Mouse (Mus musculus): ENCODE results near the gene Sptssb.

Gene Sptssb

DNA sequence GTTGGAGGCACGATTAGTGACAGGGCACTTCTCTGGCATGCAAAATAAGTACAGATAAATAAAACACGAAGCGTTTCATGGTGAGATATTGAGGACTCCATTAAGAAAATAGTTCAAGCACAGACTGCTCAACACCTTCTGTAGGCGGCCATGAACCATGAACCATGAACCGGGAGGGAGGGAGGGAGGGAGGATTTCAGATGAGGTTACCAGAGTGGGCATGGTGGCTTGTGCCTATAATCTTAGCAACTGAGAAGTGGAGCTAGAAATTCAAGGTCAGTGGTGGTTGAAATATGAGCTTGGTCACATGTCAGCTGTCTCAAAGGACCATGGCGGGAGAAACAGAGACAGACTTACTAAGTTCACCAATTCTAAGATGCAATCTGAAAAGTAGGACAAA is 20.3 kb downstream of the Sptssb start:
- no peak for DNase-seq (ENCODE audit: low read depth in 2 of 2, low spot score in 2 of 2)

DNA sequence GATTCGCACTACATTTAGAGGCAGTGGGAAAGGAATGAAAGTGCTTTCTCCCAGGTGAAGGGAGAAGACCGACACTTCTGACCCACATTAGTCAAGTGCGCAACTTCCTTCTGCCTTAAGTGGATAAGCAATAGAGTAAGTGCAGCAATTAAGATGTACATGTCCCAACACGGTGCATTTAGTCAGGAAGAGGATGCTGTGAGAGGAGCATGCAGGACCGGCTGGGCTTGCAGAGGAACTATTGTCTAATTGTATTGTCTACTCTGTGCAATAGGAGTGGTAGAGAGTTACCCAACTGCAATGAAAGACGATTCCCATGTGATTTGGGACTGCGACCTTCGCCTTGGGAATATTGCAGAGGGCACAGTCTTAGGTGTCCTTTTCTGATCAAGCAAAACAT is 30.2 kb downstream of the Sptssb start:
- no peak for DNase-seq (ENCODE audit: low read depth in 2 of 2, low spot score in 2 of 2)

DNA sequence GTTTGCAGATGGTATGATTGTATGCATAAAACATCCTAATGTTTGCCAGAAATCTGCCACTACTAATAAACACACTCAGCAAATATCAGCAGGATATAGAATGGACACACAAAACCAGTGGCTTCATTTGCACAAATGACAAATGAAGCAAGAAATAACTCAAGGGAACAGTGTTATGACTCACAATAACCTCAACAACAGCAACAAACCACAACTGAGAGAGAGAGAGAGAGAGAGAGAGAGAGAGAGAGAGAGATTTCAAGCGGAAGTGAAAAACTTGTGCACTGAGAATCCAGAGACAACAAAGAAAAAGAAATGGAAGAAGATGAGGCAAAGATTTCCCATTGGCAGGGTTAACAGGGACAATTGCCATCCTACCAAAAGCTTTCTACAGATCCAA is 35.2 kb downstream of the Sptssb start:
- DNase-seq (ENCODE audit: low read depth in 2 of 2, low spot score in 2 of 2) = no peak

DNA sequence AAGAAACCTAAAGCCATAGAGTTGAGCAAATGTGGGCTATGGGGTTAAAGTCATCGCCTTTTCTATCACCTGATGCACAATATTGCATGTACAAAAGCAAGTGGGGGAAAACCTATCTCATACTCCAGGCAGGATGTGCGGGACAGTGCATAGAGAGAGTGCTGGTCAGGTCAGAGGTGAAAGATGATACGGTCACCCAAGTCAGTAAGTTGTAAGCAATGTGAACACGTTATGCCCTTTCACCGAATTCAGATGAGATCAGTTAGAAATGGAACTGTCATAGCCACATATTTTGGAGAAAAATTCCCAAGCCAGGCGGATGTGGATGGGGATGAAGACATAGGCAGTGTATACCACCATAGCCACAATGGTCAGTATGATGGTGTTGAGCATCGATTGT is 39.1 kb downstream of the Sptssb start:
- no peak for DNase-seq (ENCODE audit: low read depth in 2 of 2, low spot score in 2 of 2)

DNA sequence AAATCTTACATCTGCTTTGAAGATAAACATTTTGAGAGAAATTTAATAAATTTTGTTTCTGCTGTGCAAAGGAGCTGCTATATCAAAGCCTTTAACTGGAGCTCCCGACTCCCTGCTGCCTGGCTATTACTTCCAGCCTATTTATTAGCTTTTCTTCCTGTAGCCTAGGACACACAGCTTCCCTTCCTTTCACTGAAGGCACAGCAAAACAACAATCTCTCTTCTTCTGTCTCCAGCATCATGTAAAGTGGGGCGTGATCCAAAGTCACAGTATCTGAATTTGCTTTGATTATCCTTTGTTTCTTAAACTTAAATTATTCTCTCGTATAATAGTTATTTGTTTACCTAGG is 39.9 kb downstream of the Sptssb start:
- no peak for DNase-seq (ENCODE audit: low read depth in 2 of 2, low spot score in 2 of 2)

DNA sequence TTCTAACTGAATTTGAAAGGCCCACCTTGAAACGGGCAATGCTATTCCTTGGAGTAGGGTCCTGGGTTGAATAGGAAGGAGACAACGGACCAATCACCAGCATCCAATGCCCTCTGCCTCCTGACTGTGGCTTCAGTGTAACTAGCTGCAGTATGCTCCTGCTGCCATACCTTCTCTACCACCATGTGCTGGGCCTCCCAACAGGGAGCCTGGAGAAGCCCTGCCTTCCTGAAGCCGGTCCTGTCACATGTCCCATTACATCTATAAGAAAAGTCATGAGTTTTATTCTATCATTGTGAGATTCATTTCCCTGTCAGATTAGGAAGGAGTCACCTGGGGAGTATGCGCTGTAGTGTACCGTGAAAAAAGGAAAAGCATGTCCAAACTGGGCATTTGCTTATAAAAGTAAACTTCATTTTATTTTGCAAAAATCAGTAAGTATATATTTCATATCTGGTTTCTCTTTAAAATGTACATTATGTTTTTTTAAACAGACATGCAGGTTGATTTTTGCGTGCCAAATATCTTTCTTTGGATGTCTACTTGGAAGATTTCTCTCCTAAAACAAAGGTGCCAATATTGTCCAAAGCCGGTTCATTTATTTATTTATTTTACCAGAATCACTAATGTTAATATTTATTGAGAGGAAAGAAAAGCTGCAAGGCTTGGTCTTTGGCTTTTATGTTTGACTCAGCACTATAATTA is 40.4 kb downstream of the Sptssb start:
- no peak for DNase-seq (ENCODE audit: low read depth in 2 of 2, low spot score in 2 of 2)

DNA sequence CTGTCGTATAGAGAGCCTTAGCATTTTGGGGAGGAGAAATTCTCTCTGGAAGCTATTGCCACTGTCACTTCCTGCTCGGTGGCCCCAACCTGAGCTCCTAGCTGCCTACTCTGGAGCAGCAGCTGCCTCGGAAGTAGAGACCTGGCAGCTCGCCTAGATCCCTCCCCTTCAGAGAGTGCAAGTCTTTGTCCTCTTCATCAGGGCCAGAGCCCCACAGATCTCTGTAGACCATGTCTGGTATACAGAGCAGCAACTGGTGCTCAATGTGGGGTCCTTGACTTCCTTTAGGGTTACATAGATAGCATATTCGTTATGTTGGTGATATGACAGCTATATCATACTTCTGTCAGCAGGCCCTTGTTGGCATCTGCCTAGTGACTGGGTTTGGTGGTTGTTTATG is 41.3 kb downstream of the Sptssb start:
- DNase-seq (ENCODE audit: low read depth in 2 of 2, low spot score in 2 of 2) = no peak

DNA sequence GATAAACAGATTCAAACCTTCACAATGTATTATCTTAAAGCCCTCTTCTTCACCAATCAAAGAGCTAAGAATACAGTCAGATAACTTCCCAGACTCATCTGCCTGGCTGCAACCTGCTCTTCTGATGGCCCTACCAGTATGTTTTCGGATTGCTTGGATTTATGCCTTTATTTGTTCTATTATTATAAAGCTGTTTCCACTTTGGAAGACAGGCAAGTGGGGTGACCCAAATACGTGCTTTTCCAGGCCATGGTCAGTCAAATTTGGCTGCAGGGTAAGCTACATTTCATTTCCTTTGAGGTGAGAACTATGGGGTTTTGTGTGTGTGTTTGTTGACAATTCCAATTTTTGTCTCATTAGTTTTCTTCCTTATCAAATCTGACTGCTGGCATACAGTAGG is 43.2 kb downstream of the Sptssb start:
- DNase-seq (ENCODE audit: low read depth in 2 of 2, low spot score in 2 of 2) = no peak

DNA sequence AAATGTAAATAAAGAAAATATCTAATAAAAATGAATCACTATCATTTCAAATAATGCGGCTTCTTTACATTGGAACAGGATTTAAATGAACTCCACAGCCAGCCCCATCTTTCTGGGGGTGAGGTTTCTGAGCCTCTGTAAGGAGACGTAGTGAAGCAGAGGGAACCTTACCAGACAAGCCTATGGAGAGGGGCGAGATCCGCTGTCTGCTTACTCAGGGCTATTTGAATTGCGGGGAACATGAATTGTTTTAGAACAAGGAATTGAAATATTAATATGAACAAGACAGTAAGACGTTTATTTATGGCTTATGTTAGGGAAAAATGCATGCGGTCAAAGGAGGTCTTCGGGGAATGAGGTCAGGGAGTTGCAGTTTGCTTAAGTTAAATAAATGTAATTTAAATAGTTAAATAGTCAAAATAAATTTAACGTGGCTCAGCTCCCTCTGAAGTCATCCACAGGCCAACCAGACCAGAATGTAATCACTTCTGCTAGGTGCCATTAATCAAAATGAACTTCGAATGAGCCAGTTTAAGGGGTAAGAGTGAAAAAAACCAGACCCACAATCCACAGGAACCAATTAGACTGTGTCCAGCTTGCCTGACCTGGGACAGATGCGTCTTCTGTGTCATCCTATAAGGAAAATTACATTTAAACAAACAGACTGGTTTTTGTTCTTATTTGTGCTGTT is 46.6 kb downstream of the Sptssb start:
- DNase-seq (ENCODE audit: low read depth in 2 of 2, low spot score in 2 of 2) = no peak

DNA sequence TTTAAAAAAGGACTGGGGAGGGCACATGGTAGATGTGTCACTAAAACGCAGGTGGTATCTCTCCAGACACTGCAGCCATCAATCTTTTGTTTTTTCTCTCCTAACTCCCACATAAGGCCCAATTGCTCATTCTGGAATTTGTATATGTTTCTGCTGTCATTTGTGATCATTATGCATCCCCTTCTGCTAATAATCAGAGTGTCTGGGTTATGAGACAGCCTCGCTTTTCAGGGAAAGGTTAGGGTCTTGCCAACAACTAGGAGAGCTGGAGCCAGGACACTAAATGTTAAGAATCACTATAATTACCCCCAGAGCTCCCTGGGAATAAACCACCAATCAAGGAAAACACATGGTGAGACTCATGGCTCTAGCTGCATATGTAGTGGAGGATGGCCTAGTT is 47.3 kb downstream of the Sptssb start:
- no peak for DNase-seq (ENCODE audit: low read depth in 2 of 2, low spot score in 2 of 2)

DNA sequence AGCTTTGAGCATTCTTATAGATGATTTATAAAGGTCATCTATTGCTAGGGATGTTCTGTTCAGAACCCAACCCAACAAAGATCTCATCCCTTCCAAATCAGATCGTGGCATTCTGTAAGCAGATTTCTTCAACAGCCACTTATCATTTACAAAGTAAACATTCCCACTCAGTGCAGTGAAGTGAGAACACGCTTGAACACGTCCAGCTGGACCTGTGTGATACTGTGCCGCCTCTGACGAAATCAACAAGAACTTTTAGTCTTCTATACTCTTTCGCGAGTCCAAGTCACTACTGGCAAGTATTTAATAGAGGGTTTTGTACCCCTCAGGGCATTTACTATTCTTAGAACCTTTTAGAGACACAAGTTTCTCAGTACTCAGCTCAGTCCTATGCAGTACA is 51.3 kb downstream of the Sptssb start:
- DNase-seq (ENCODE audit: low read depth in 2 of 2, low spot score in 2 of 2) = no peak

DNA sequence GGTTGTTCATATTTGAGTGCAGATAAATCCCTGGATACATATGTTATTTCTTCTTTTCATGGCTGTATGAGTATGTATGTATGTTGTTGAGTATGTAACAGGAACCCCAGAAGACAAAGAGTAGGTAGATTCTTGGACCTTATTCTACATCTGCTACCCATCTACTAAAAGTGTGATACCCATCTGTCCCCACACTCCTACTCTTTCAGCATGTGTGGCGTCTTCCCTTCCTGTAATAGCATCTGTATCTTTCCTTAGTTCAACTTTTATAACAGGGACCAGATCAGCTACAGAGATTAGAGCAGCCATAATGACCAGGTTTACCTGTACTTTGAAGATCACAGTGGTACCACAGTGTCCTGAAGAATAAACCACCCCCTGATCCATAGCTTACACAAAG is 56.6 kb downstream of the Sptssb start:
- DNase-seq (ENCODE audit: low read depth in 2 of 2, low spot score in 2 of 2) = no peak

DNA sequence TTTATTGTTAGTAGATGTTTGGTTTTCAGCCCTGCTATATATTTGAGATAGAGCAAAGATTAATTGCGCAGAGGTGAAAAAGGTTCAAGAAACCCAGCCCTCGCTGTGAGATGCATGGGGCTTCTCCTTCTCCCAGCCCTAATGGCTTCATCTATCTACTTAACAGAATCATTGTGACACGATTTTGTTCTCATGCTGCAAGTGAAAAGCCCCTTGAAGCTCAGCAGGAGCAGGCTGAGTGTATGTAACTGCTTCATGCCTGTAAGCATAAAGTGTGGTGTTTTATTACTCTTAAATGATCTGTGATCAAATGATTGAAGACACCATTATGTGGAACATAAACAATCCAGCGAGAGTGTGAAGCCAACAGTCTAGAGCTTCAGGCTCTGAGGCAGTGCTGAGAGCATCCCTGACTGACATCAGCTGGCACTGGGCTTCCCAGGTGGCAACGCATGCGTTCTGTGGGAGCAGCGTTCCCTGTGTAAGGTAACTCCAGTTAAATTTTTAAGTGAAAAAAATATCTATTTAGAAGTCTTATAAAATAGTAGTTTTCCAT is 58.8 kb downstream of the Sptssb start:
- DNase-seq (ENCODE audit: low read depth in 2 of 2, low spot score in 2 of 2) = no peak

DNA sequence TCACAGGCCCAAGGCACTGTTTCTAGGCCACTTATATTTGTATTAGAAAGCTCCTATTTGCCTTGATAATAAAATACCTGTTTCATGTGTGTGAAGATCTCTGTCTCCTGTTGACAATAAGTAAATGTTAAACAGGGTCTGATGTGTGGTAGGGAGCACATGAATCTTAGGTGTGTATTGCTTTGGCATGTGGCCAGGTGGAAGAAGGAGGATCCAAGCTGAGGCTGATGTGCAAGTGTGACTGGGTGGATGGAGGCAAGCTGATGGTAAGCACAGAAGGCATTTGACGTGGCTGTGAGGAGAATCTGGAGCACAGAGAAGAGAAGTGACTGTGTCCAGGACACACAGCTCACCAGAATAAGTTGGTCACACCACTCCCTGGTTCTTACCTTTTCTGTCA is 60.6 kb downstream of the Sptssb start:
- no peak for DNase-seq (ENCODE audit: low read depth in 2 of 2, low spot score in 2 of 2)

DNA sequence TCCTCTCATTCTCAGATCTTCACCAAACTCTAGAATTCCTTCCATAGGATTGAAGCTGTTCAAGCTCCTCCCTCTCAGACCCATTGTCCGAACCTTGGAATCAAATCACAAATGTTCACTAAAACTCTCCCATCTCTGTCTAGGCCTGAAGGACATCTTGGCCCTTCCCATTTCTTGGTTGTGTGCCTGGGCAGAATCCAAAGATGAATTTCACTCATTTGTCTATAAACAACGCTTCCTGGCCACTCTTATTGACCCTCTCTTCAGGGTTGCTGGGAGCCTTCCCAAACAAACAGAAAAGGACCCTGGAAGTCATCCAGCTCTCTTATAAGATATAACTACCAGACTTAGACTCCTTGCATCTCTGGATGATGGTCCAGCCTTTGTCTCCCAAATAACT is 61.8 kb downstream of the Sptssb start:
- no peak for DNase-seq (ENCODE audit: low read depth in 2 of 2, low spot score in 2 of 2)

DNA sequence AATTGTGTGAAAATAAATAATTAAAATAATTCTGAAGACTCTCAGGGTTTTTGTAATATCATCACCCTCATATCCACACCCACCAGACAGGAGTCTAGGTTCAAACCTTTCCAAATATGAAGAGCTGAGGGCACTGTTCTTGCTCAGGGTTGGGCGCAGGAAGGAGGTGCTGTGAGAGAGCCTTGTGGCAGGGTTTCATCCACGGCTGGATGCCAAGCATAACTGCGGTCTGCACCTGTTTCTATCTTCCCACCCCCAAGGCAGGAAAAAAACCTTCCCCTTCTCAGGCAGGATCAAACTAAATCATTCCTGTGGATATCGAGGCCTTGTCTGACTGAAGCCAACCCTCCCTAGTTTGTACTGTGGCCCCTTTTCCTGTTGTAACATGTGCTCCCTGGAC is 62.2 kb downstream of the Sptssb start:
- no peak for DNase-seq (ENCODE audit: low read depth in 2 of 2, low spot score in 2 of 2)

DNA sequence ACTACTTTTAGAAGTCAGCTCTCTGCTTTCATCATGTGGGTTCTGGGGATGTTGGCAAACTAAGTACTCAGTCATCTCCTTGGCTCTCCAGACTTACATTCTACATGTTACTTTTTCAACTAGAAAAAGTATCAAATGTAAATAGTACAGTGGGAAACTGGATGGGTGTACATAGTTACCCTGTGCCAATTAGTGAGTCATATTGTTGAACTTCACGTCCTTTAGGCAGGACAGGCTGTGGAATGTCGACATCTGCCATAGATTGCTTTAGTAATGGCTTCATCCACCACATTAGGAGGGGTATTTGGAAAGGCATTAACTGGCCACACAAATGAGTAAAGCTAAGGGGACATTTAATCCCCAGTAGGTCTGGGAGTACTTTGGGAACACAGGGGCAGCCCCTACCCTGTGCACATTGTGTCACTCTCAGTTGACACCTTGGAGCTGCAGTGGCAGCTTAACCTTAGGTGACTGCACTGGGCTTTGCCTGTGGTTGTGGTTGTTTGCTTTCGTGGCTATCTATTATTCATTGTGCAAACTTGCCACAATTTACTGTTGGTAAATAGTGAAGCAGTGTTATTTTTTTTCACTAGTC is 66.8 kb downstream of the Sptssb start:
- no peak for DNase-seq (ENCODE audit: low read depth in 2 of 2, low spot score in 2 of 2)

DNA sequence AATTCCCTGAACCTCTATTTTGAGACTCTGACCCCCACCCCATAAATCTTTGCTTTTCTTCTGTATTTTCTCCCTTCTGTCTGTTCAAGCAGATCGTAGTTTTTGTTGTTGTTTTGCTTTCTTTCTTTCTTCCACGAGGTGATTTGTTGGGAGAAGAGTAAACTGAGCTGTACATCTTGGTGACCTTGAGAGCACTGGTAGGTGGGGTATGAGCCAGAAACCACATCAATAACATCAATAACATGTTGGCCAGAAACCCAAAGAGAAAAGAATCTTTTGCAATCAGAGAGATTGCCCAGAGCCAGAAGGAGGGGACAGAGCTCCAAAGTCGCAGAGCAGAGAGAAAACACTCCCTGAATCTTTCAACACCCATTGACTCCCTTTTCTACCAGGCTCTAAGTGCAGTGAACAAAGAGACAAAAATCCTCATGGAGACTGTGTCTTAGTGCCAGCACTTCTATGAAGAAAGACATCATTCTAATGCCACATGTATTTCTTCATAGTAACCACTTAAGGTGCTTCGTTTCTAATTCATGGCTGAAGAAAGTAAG is 80.4 kb downstream of the Sptssb start:
- DNase-seq (ENCODE audit: low read depth in 2 of 2, low spot score in 2 of 2) = no peak

DNA sequence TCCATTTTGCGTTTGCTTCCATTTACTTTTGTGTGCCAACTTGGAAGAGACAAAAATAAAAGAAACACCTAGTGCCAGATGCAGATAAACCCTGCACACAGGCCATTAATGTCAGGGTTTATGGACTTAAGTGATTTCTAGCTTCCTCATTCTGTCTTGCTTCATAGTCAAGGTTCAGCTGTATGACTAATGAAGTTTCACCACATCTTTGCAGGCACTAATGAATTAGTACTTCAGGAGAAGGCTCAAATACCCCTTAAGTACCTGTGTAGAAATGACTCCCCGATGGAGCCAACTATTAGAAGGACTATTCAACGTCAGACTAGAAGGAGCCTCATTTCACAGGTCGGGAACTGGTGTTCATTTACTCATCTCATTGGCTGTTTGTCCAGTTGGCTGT is 86.4 kb downstream of the Sptssb start:
- DNase-seq (ENCODE audit: low read depth in 2 of 2, low spot score in 2 of 2) = no peak
